Mouse (Mus musculus) megakaryocyte, adult 5-6 weeks (primary cell): ENCODE results near the gene Mier1. TPM values are rescaled to one million over a fixed set of nuclear protein-coding genes. Genes with fewer than 3 reads are reported as not detected.

Experiments used
- total RNA-seq, 2 experiments: library from RNA; stranded (forward) in 1 of 2; stranded (reverse) in 1 of 2; fragments of 153-499, 151-499 nt in 1 of 2; fragments of 221-1000, 200-1000 nt in 1 of 2; gene quantifications; 2 replicates each; pipeline versions ENCODE4 v1.2.3 to v1.2.4; 2015 to 2017

The Mier1 gene
- total RNA-seq, 2 experiments from 2014 or later, result 82.5 to 89.2 TPM

Other genes with a start within 250 kb of the Mier1 start
- 1.9 and 5.2 TPM in 2 replicates for gene Tctex1d1, start 135.8 kb upstream of the Mier1 start, total RNA-seq (2015)
- gene Tctex1d1, start 135.8 kb upstream of the Mier1 start, total RNA-seq (2017), result 3.5 and 5.5 TPM in 2 replicates
- not detected in 2 replicates for gene Insl5, start 87.5 kb upstream of the Mier1 start, total RNA-seq (2015)
- gene Insl5, start 87.5 kb upstream of the Mier1 start, total RNA-seq (2017), result not detected in 2 replicates
- gene Wdr78, start 165 bp downstream of the Mier1 start, total RNA-seq (2015), result 0.80 and 2.6 TPM in 2 replicates
- gene Wdr78, start 165 bp downstream of the Mier1 start, total RNA-seq (2017), result 0.28 and 0.92 TPM in 2 replicates
- gene Slc35d1, start 100.8 kb downstream of the Mier1 start, total RNA-seq (2015), result 7.2 and 10.7 TPM in 2 replicates
- gene Slc35d1, start 100.8 kb downstream of the Mier1 start, total RNA-seq (2017), result 2.7 and 4.1 TPM in 2 replicates
- not detected in 2 replicates for gene 4921539E11Rik, start 176.5 kb downstream of the Mier1 start, total RNA-seq (2015)
- gene 4921539E11Rik, start 176.5 kb downstream of the Mier1 start, total RNA-seq (2017), result not detected in 2 replicates
- gene Oma1, start 199.4 kb downstream of the Mier1 start, total RNA-seq (2015), result 13.9 and 15.6 TPM in 2 replicates
- 45.5 and 84.3 TPM in 2 replicates for gene Oma1, start 199.4 kb downstream of the Mier1 start, total RNA-seq (2017)